8 mouse cellular contexts compared by ENCODE assay signal in genomic region chr7:135768592-135768991, GRCm38 (mm10). TPM values are rescaled to one million over a fixed set of nuclear protein-coding genes. Genes with fewer than 3 reads are reported as not detected.
DNase-seq lines count a peak whose midpoint lies in the region; ATAC-seq and TF ChIP-seq lines count a peak whose summit lies in the region.

No protein-coding gene starts in this region.

- WGBS in cerebellum, adult 2 months: 4% methylated on average over 3 of the region's 3 CpGs

- intact Hi-C loops in left cerebral cortex, postnatal 25 days (cut with DNase I): no loop called here

- no peak for TF ChIP-seq POLR2A in cerebellum, adult 2 months (IDR thresholded peaks at IDR 0.05; ENCODE audit: borderline replicate concordance, insufficient read depth, low read length)

- no peak overlapping the region for H3K27ac ChIP-seq in cerebellum, adult 2 months (ENCODE audit: insufficient read depth, low read length)

- ATAC-seq in CD4-positive, CD25-positive, alpha-beta regulatory T cell, adult 4 months: no peak
- peak; percentile 57; the same call in 1 of the 2 replicates for ATAC-seq in frontal cortex, adult (ENCODE audit: low TSS enrichment)
- peak; percentile 28 for ATAC-seq in inflammation-experienced regulatory T-cells, adult 6 months

- no peaks in the 10 kb centered on the region for H3K4me1 ChIP-seq in cerebellum, adult 2 months (ENCODE audit: control insufficient read depth, insufficient read depth, low read length)

- H3K27me3 ChIP-seq in cerebellum, adult 2 months (ENCODE audit: control insufficient read depth, insufficient read depth, low read length): no peaks in the 10 kb centered on the region; the same call in 1 of the 2 replicates

- TF ChIP-seq CTCF in cerebellum, adult 2 months (IDR thresholded peaks at IDR 0.05; ENCODE audit: borderline replicate concordance, insufficient read depth, low read depth, low read length): peak; percentile 65

- peak; percentile 72 for DNase-seq in CD4-positive, CD25-positive, alpha-beta regulatory T cell, adult 2 months (ENCODE audit: low read depth, low spot score)
- peak; percentile 60 to 70 for DNase-seq in cerebellum, adult 2 months
- DNase-seq in left cerebral cortex, postnatal 25 days (ENCODE audit: low spot score in 2 of 2): peak; percentile 73 to 80
- DNase-seq in naive thymus-derived CD4-positive, alpha-beta T cell, adult 2 months (ENCODE audit: low read depth): peak; percentile 58
- peak; percentile 75 to 89 for DNase-seq in spleen, postnatal 4 days (ENCODE audit: low spot score in 2 of 2)

- no peak overlapping the region for H3K4me3 ChIP-seq in cerebellum, adult 2 months (replicated peaks; ENCODE audit: insufficient read depth, low read depth, low read length)

RNA-seq across cellular contexts. Expression of gene Mki67, which starts 52.4 kb away (rescaled TPM):
- polyA plus RNA-seq in CD4-positive, CD25-positive, alpha-beta regulatory T cell, adult 4 months (2017; shearing (Covaris generic)): 10 to 100 TPM in 1 of 2 experiments, 1 to 10 TPM in 1; 7.5 to 10.7 TPM
- 0.10 TPM in 2 replicates for polyA plus RNA-seq in cerebellum, adult 2 months (2012; rRNA removed)
- polyA plus RNA-seq in inflammation-experienced regulatory T-cells, adult 6 months (2017; shearing (Covaris generic)): 10 to 100 TPM in 1 of 3 experiments, 1 to 10 TPM in 2; 7.4 to 62.6 (median 9.7) TPM
- total RNA-seq in left cerebral cortex, postnatal 25 days (2021): under 1 TPM; 0.66 to 0.80 TPM
